Mouse (Mus musculus): ENCODE results near the gene Golga2. TPM values are rescaled to one million over a fixed set of nuclear protein-coding genes. Genes with fewer than 3 reads are reported as not detected.

Gene Golga2
- polyA plus RNA-seq, 2 experiments from 2014 or later = 18.1 to 21.3 TPM

DNA sequence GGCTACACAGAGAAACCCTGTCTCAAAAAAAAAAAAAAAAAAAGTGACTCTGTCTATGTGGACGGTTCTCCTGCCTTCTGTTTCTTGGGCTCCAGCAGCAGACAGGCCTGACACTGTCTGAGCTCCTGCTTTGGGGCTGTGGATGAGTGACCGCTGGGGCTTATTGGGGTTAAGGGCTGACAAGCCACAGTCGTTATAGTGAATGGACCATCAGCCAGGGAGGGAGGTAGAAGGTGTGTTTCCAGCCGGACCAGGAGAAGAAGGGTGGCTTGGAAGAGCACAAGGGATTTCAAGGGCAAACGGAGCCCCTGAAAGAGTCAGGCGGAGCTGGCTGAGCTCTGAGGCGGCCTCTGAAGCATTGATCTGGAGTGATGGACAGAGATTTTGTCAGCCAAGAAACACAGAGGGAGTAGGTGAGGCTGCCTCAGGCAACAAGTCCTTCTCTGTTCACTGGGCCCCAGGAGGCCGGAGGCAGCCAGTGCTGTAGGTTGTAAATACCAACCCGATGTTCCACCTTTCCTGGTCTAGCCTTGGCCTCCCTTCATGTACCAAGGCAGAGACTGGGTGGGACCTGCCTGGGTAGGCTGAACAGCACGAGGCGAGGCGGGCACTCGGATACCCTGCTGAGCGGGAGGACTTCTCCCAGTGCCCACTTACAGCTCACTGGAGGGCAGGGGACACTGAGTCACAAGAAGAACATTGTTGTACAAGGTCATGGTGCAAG is 57.6 kb downstream of the Golga2 start:
- ATAC-seq = no peak

DNA sequence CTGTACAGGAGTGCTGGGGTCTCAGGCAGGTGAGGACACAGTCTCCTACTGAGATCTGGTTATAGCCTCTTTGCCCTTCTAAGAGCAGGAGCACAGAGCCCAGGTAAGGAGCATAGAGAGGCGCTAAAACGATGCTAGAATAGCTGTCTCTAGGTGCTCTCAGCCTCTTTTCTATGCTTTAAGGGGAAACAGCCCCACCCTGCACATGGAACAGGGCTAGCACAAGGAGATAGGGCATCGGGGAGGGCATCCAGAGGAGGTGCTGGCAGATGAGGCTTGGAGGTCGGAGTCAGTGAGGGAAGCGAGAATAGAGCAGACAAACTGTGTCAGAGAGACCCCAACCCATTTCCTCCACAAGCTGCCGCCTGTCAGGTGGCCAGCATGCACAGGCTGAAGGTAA is 59.8 kb downstream of the Golga2 start:
- ATAC-seq = no peak

DNA sequence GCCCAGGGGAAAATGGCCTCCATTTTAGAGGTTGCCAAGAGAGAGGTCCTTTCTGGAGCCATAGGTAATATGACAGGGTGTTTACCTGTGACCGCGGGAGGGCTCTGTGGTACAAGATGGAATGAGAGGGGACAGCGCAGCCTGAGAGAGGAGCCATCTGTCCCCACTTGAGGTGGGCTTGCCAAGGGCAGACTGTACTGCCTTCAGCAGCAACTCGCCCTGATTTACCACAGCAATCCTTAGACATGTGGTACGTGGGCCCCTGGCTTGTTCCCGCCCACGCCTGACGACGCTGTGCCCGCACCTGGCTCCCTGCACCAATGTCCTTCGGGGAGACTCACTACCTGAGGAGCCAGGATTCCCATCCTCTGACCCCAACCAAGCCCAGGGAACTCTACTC is 61.1 kb downstream of the Golga2 start:
- no peak for ATAC-seq

- ATAC-seq = no peak
Measured at GRCm38 (mm10) chr2:32349625-32350255, 62.6 kb downstream of the Golga2 start.

- no peak for ATAC-seq
Measured at GRCm38 (mm10) chr2:32350471-32351051, 63.4 kb downstream of the Golga2 start.

GRCm38 (mm10) chr2:32351471-32351961 is 64.3 kb downstream of the Golga2 start:
- no peak for ATAC-seq

DNA sequence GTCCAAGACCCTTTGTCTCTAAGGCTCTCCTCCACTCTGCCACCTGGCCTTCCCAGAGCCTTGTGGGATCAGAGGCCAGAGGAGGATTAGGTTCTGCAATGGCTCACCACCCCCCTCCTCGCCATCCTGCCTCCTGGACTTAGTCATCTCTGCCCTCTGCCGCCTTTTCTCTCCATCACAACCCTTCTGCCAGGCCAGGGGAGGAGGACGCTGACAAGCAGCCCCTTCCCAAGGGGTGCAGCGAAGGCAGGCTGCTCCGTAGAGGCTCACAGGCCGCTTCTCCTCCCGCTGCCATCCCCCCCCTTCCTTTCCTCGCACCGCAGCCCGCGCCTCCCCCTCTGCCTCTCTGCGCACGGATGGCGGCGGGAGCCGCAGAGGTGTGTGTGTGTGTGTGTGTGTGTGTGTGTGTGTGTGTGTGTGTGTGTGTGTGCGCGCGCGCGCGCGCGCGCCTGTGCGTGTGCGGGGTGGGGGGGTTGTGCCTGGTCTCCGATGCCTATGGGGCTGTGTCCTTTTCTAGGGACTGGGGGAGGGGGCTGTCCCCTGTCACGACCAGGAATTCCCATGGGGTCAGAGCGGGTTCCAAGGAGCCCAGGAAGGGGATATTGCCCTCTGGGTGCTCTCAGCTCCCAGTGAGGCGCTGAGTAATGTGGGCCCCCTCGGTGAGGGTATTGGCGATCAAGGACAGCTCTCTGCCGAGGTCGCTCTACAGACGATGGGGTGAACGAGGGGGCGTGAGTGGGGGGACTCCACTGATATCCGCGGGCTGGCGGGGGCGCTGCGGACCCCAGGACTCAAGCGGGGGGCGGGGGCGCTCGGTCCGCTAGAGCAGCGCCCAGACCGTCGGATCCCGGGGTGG is 65.2 kb downstream of the Golga2 start, which contains the start of gene Ciz1:
Gene Ciz1 (plus strand): TSS at position 177 of the 856 bp plus-strand sequence.
- ATAC-seq = peak; percentile 53

DNA sequence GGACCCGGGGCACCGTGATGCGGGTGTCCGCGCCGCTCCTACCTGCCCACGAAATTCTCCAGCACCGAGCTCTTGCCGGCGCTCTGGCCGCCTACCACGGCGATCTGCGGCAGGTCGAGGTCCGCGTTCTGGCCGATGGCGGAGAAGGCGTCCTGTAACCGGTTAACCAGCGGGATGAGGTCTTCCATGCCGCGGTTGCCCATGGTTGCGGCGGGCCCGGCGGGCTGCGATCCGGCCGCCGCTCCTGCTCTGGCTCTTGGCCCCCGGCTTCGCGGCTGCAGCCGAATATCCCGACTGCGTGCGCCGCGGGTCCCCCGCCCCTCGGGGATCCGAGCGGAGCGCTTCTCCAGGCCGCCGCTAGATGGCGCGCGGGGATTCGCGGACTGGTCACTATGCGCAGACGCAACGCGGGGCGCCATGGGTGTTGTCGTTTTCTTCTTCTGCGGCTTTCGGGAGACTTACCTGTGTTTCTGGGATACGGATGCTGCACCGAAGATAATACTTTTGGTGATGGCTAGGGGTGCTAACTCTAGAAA is 65.9 kb downstream of the Golga2 start, which contains the start of gene Dnm1:
Gene Dnm1 (minus strand): TSS at position 332 of the 536 bp plus-strand sequence.
- ATAC-seq = peak; percentile 84

GRCm38 (mm10) chr2:32353836-32354235 is 66.7 kb downstream of the Golga2 start:
- no peak for ATAC-seq

GRCm38 (mm10) chr2:32354336-32354895 is 67.2 kb downstream of the Golga2 start:
- ATAC-seq = no peak

GRCm38 (mm10) chr2:32356216-32356615 is 69.0 kb downstream of the Golga2 start:
- no peak for ATAC-seq

Other genes with a start within 250 kb of the Golga2 start
- 10 to 100 TPM; 22.6 to 24.4 TPM for gene Fam78a, start 202.5 kb upstream of the Golga2 start, polyA plus RNA-seq (2017; shearing (Covaris generic))
- not detected for gene Plpp7, start 191.9 kb upstream of the Golga2 start, polyA plus RNA-seq (2017; shearing (Covaris generic))
- 10 to 100 TPM; 31.7 to 32.9 TPM for gene Prrc2b, start 136.3 kb upstream of the Golga2 start, polyA plus RNA-seq (2017; shearing (Covaris generic))
- gene Pomt1, start 50.8 kb upstream of the Golga2 start, polyA plus RNA-seq (2017; shearing (Covaris generic)) = 1 to 10 TPM; 6.5 to 7.9 TPM
- gene Uck1, start 27.2 kb upstream of the Golga2 start, polyA plus RNA-seq (2017; shearing (Covaris generic)) = 10 to 100 TPM; 33.3 to 42.0 TPM
- gene Swi5, start 691 bp downstream of the Golga2 start, polyA plus RNA-seq (2017; shearing (Covaris generic)) = 100 to 1,000 TPM; 162 to 183 TPM
- gene Ciz1, start 64.9 kb downstream of the Golga2 start, polyA plus RNA-seq (2017; shearing (Covaris generic)) = 100 to 1,000 TPM in 1 of 2 experiments, 10 to 100 TPM in 1; 58.7 to 103 TPM
- not detected for gene Dnm1, start 66.0 kb downstream of the Golga2 start, polyA plus RNA-seq (2017; shearing (Covaris generic))
- gene 1110008P14Rik, start 94.6 kb downstream of the Golga2 start, polyA plus RNA-seq (2017; shearing (Covaris generic)) = 10 to 100 TPM; 46.6 to 52.9 TPM
- gene Lcn2, start 100.9 kb downstream of the Golga2 start, polyA plus RNA-seq (2017; shearing (Covaris generic)) = not detected
- under 1 TPM; 0.34 to 0.50 TPM for gene Ptges2, start 108.5 kb downstream of the Golga2 start, polyA plus RNA-seq (2017; shearing (Covaris generic))
- 1 to 10 TPM; 5.5 to 7.1 TPM for gene Naif1, start 163.1 kb downstream of the Golga2 start, polyA plus RNA-seq (2017; shearing (Covaris generic))
- gene Slc25a25, start 164.1 kb downstream of the Golga2 start, polyA plus RNA-seq (2017; shearing (Covaris generic)) = 1 to 10 TPM; 4.7 to 6.7 TPM
- 10 to 100 TPM; 50.6 to 55.5 TPM for gene Fam102a, start 247.9 kb downstream of the Golga2 start, polyA plus RNA-seq (2017; shearing (Covaris generic))